Mouse (Mus musculus): Measurements from ENCODE around the gene Mob1b. TPM values are rescaled to one million over a fixed set of nuclear protein-coding genes. Genes with fewer than 3 reads are reported as not detected.

The Mob1b gene
- polyA plus RNA-seq (2012; rRNA removed): 12.4 and 13.2 TPM in 2 replicates

- DNase-seq (ENCODE audit: extremely low spot score in 1 of 2, low spot score in 1 of 2): peak; percentile 89 to 97
Observed at GRCm38 (mm10) chr5:88720116-88721002, at the start of gene Mob1b. TSS of gene Mob1b (plus strand) at chr5:88720855.

- DNase-seq (ENCODE audit: extremely low spot score in 1 of 2, low spot score in 1 of 2): peak in 1 of 2 experiments; percentile 30
Observed at GRCm38 (mm10) chr5:88674703-88675442, 45.8 kb upstream of the Mob1b start.

- peak; percentile 56 to 90 for DNase-seq (ENCODE audit: extremely low spot score in 1 of 2, low spot score in 1 of 2)
Observed at GRCm38 (mm10) chr5:88675443-88676387, 44.9 kb upstream of the Mob1b start, which contains the start of gene Grsf1. TSS of gene Grsf1 (minus strand) at chr5:88676171.

GRCm38 (mm10) chr5:88678929-88679328 lies 41.7 kb upstream of the Mob1b start:
- DNase-seq (ENCODE audit: extremely low spot score in 1 of 2, low spot score in 1 of 2): no peak

- no peak for DNase-seq (ENCODE audit: extremely low spot score in 1 of 2, low spot score in 1 of 2)
Observed at GRCm38 (mm10) chr5:88679341-88679740, 41.3 kb upstream of the Mob1b start.

DNA sequence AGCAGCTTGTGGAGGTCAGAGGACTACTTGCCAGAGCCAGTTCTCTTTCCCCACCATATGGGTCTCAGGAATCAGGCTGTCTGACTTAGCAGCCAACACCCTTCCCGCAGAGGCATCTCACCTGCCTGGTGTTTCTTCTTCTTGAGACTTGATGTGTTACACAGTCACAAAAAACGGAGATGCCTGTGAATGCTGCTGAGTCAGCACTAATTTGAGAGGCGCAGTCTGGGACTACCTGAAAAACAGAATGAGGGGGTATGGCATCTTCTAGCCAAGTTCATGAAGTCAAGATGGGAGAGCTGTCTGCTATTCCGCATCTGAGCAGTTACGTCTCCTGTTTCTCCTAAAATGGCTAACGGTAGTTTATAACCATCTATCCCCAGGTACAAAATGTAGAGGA lies 40.1 kb upstream of the Mob1b start:
- DNase-seq (ENCODE audit: extremely low spot score in 1 of 2, low spot score in 1 of 2): no peak

- no peak for DNase-seq (ENCODE audit: extremely low spot score in 1 of 2, low spot score in 1 of 2)
Observed at GRCm38 (mm10) chr5:88683706-88684105, 36.9 kb upstream of the Mob1b start.

DNA sequence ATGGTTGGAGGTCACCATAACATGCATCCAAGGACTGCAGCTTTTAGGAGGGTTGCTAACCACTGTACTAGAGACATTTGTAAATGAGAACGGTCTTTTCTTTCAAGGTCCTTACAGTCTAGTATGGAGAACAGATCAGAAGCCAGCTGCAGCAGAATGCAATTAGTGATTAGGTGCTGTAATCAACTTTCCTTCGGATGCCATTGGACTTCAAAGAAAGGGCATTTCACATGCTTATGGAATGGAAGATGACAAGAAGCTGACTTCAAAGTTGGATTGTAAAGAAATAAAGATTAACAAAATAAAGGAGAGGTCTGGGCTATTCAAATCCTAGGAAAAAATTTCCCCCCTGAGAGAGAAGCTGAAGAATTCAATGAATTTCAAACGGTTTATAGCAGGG lies 36.4 kb upstream of the Mob1b start:
- DNase-seq (ENCODE audit: extremely low spot score in 1 of 2, low spot score in 1 of 2): no peak

DNA sequence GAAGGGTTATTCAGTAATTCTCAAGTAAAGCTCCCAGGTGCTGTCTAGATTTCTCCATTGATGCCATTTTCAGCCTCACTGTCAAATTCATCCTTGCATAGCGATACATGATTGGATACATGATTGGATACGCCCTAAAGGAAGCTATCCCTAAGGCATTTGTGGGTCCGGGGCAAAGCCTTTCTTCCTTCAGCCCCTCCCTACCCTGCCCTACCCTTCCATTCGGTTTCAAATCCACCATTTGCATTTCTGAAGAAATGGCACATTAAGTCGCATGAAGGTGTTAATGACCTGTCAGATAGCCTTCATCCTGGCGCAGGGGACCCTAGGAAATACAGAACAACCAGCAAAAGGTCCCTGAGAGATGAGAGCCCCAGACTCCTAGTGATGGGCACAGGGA lies 35.3 kb upstream of the Mob1b start:
- no peak for DNase-seq (ENCODE audit: extremely low spot score in 1 of 2, low spot score in 1 of 2)

DNA sequence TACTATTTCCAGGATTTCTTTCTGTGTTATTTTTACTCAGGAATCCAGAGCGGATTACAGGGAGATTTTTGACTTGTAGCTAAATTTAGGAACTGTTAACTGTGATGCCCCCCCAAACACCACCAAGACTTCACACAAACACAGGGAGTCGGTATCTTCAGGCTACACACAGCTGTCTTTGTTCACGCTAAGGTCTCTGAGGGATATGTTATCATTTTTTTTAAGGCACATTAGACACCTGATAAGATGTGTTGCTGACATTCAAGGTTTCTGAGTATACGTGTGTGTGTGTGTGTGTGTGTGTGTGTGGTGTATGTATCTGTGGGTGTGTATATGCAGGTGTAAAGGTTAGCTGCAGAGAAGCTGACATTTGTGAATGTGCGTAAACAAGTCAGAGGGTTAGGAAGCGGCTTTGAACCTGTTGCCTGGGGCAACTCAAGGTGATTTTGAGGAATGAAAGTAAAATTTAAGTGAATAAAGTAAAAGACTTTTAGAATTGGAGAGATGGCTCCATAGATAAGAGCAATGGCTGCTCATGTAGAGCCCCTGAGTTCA lies 34.8 kb upstream of the Mob1b start:
- no peak for DNase-seq (ENCODE audit: extremely low spot score in 1 of 2, low spot score in 1 of 2)

GRCm38 (mm10) chr5:88687996-88688406 lies 32.7 kb upstream of the Mob1b start:
- no peak for DNase-seq (ENCODE audit: extremely low spot score in 1 of 2, low spot score in 1 of 2)

DNA sequence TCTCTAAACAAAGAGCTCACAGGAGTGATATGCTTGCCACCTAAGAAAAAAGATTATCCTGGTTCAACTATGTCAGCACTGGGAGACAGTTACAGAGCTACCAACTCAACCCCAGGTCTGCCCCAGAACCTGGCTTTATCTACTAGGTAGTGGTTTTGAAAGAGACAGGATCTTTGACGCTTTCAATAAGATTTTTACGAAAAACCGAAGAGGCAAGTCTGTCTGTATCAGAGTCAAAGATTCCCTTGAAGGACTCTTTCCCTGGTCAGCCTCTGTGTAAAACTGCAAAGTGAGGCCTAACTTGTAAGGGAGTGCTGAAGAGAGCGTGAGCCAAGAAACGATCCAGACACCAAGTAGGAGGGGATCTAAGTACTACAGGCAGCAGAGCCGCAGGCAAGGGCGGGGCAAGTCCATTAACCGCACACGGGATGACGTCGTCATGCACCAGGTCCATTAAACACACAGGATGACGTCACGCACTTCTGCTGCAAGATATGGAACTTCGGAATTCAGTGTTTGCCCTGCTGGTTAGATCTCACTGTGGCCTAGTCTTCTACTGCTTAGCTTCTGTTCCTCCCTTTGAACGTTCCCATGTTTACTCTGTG lies 32.0 kb upstream of the Mob1b start:
- DNase-seq (ENCODE audit: extremely low spot score in 1 of 2, low spot score in 1 of 2): no peak

- peak in 1 of 2 experiments; percentile 55 for DNase-seq (ENCODE audit: extremely low spot score in 1 of 2, low spot score in 1 of 2)
Observed at GRCm38 (mm10) chr5:88689279-88689938, 31.2 kb upstream of the Mob1b start.

GRCm38 (mm10) chr5:88690681-88691505 lies 29.8 kb upstream of the Mob1b start:
- DNase-seq (ENCODE audit: extremely low spot score in 1 of 2, low spot score in 1 of 2): no peak

GRCm38 (mm10) chr5:88691506-88692095 lies 29.1 kb upstream of the Mob1b start:
- DNase-seq (ENCODE audit: extremely low spot score in 1 of 2, low spot score in 1 of 2): no peak

GRCm38 (mm10) chr5:88692586-88692985 lies 28.1 kb upstream of the Mob1b start:
- DNase-seq (ENCODE audit: extremely low spot score in 1 of 2, low spot score in 1 of 2): no peak

GRCm38 (mm10) chr5:88693057-88693456 lies 27.6 kb upstream of the Mob1b start:
- no peak for DNase-seq (ENCODE audit: extremely low spot score in 1 of 2, low spot score in 1 of 2)

GRCm38 (mm10) chr5:88697291-88697690 lies 23.4 kb upstream of the Mob1b start:
- no peak for DNase-seq (ENCODE audit: extremely low spot score in 1 of 2, low spot score in 1 of 2)
